In the genomic region with DNA sequence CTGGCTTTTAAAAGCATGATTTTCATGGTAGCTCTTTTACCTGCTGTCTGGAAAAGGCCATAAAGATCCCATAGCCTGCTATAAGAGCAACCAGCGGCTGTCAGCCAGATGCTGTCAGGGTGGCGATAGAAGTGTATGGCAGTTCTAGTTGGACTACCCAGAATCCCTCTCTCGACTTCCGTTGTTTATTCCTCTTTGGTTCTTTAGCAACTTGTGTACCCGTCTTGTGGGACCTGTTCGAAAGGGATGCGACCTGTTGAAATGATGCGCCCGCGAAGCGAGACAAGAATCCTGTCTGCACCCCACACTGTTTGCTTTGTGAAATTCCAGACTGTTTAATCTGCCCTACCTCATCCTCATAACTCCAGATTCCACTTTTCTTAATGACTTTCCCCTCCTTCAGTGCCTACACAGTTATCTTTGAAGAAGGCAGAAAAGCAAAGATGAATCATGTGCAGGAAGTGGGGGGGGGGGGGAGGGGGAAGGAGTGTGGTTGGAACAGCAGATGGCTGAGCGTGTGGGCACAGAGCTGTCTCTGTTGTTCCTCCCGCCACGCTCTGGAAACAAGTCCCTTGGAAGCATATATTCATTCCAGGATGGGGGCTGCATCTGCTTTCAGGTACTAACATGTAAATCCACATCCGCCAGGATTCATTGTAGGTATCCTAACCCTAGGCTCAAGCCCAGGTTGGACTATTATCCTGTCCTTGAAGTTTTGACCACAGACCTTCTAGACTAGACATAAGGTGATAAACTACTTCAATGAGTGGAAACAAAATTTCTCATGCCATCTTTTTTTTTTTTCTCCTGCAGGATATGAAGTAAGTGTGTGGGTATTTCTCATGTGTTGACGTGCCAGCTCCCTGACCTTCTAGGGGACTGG, we compare ENCODE assay signal across 8 mouse cellular contexts. TPM values are rescaled to one million over a fixed set of nuclear protein-coding genes. Genes with fewer than 3 reads are reported as not detected.
DNase-seq lines count a peak whose midpoint lies in the region; ATAC-seq and TF ChIP-seq lines count a peak whose summit lies in the region.

No protein-coding gene starts in this region.

- TF ChIP-seq POLR2A in cerebellum, adult 2 months (IDR thresholded peaks at IDR 0.05; ENCODE audit: borderline replicate concordance, insufficient read depth, low read length) = no peak

- H3K4me1 ChIP-seq in cerebellum, adult 2 months (ENCODE audit: control insufficient read depth, insufficient read depth, low read length) = peaks cover 5% of the 10 kb centered on the region
- H3K4me1 ChIP-seq in lung, embryonic 15.5 days = peaks cover 41% of the 10 kb centered on the region

- no peak overlapping the region for H3K27ac ChIP-seq in cerebellum, adult 2 months (ENCODE audit: insufficient read depth, low read length)
- H3K27ac ChIP-seq in lung, embryonic 15.5 days = peak overlapping the region; percentile 70

- no peaks in the 10 kb centered on the region for H3K9me3 ChIP-seq in lung, embryonic 15.5 days

- no peaks in the 10 kb centered on the region for H3K27me3 ChIP-seq in cerebellum, adult 2 months (ENCODE audit: control insufficient read depth, insufficient read depth, low read length)
- H3K27me3 ChIP-seq in lung, embryonic 15.5 days = no peaks in the 10 kb centered on the region

- 69% methylated on average over 16 of the region's 16 CpGs for WGBS in cerebellum, adult 2 months
- WGBS in lung, embryonic 15.5 days = 15% methylated on average over 16 of the region's 16 CpGs

- DNase-seq in cerebellum, adult 2 months = peak; percentile 31 to 47
- no peak for DNase-seq in lung, adult 18-20 months
- DNase-seq in induced T-regulatory cell, adult 2 months (ENCODE audit: low read depth) = peak; percentile 86
- no peak for DNase-seq in ovary, adult 18-20 months (ENCODE audit: low spot score)
- no peak for DNase-seq in kidney, adult 8-10 months

- no peaks in the 10 kb centered on the region for H3K36me3 ChIP-seq in lung, embryonic 15.5 days

- no peak for TF ChIP-seq CTCF in cerebellum, adult 2 months (IDR thresholded peaks at IDR 0.05; ENCODE audit: borderline replicate concordance, insufficient read depth, low read depth, low read length)

- peak overlapping the region; percentile 42 for H3K4me2 ChIP-seq in lung, embryonic 15.5 days

- no peak overlapping the region for H3K9ac ChIP-seq in lung, embryonic 15.5 days

- ATAC-seq in cerebellum, adult (ENCODE audit: insufficient number of reproducible peaks, low FRiP score, low TSS enrichment) = no peak; the same call in 1 of the 2 replicates
- ATAC-seq in lung, embryonic 15.5 days (ENCODE audit: borderline replicate concordance, extremely low read depth, low FRiP score, low TSS enrichment) = peak; percentile 55
- ATAC-seq in megakaryocyte progenitor cell, adult 5-6 weeks (replicated peaks; ENCODE audit: poor library complexity) = peak; percentile 75

- H3K4me3 ChIP-seq in cerebellum, adult 2 months (replicated peaks; ENCODE audit: insufficient read depth, low read depth, low read length) = no peak overlapping the region
- no peak overlapping the region for H3K4me3 ChIP-seq in lung, embryonic 15.5 days

RNA-seq across cellular contexts. Expression of a gene that starts 21.0 kb away (rescaled TPM):
- 20.2 and 20.5 TPM in 2 replicates for polyA plus RNA-seq in cerebellum, adult 2 months (2012; rRNA removed)
- 72.1 and 73.6 TPM in 2 replicates for polyA plus RNA-seq in lung, embryonic 15.5 days (2015; fragmentation: Nextera tagmentation; extraction: Ambion mirVana)
- total RNA-seq in megakaryocyte progenitor cell, adult 5-6 weeks (2015) = 23.6 and 24.7 TPM in 2 replicates
- total RNA-seq in megakaryocyte progenitor cell, adult 5-6 weeks (2017) = 19.7 and 19.9 TPM in 2 replicates

Comparison
In these comparisons a context has a peak if more than half of its experiments do, and no peak if none do; other contexts are left out.
1. DNase-seq: peak in cerebellum, adult 2 months (2 of 2) and induced T-regulatory cell, adult 2 months (single experiment); none in lung, adult 18-20 months (0 of 2), ovary, adult 18-20 months (single experiment) and kidney, adult 8-10 months (0 of 2).